Mouse (Mus musculus) C2C12 (cell line): Measurements from ENCODE around the gene Rtraf. TPM values are rescaled to one million over a fixed set of nuclear protein-coding genes. Genes with fewer than 3 reads are reported as not detected.

ENCODE experiments used
- H3K27me3 ChIP-seq: one replicate; pipeline ENCODE4 v1.6.1; 2011; ENCODE audit not compliant: control insufficient read depth, insufficient read depth, insufficient read length
- H3K36me3 ChIP-seq: one replicate; pipeline ENCODE4 v1.6.1; 2011; ENCODE audit not compliant: control insufficient read depth, insufficient read depth
- H3K4me3 ChIP-seq: one replicate; pipeline ENCODE4 v1.5.1; 2011; ENCODE audit warnings: mild to moderate bottlenecking, control low read depth; ENCODE audit not compliant: poor library complexity, insufficient read depth, severe bottlenecking
- H3K79me2 ChIP-seq: one replicate; pipeline ENCODE4 v1.6.1; 2011; ENCODE audit not compliant: control insufficient read depth, insufficient read depth
- H3K79me3 ChIP-seq: one replicate; pipeline ENCODE4 v1.6.1; 2011; ENCODE audit warnings: low read depth, control low read depth
- H3ac ChIP-seq: one replicate; pipeline ENCODE3; 2011; ENCODE audit warnings: low read depth; ENCODE audit not compliant: control insufficient read depth, insufficient read length
- CEBPB ChIP-seq: IDR thresholded peaks from one replicate; pipeline ENCODE4 v1.6.1; 2011; ENCODE audit warnings: low read depth, mild to moderate bottlenecking, control low read depth, moderate library complexity
- CTCF ChIP-seq: IDR thresholded peaks from one replicate; pipeline ENCODE4 v1.5.1; 2011; ENCODE audit not compliant: control insufficient read depth, insufficient read depth, insufficient read length
- FOSL1 ChIP-seq: IDR thresholded peaks from one replicate; pipeline ENCODE4 v1.8.0; 2011; ENCODE audit warnings: mild to moderate bottlenecking, low read length; ENCODE audit not compliant: poor library complexity, insufficient read depth, severe bottlenecking
- MAX ChIP-seq: IDR thresholded peaks from one replicate; pipeline ENCODE4 v1.6.1; 2011; ENCODE audit warnings: mild to moderate bottlenecking, control low read depth
- MYOD1 ChIP-seq: IDR thresholded peaks from one replicate; pipeline ENCODE4 v1.6.1; 2011; ENCODE audit warnings: low read depth; ENCODE audit not compliant: control insufficient read depth, insufficient read length
- MYOG ChIP-seq: IDR thresholded peaks from one replicate; pipeline ENCODE4 v1.6.1; 2011; ENCODE audit not compliant: control insufficient read depth, insufficient read length; ENCODE audit errors: extremely low read depth
- USF1 ChIP-seq: IDR thresholded peaks from one replicate; pipeline ENCODE4 v1.6.1; 2011; ENCODE audit warnings: low read depth, mild to moderate bottlenecking, control low read depth, moderate library complexity
- polyA plus RNA-seq: library from polyadenylated mRNA; unstranded; fragments of >200 nt; fragmentation: generic; extraction: Trizol; gene quantifications from one replicate; pipeline ENCODE4 v1.2.1, GENCODE M21; 2012; ENCODE audit warnings: missing spikeins

Rtraf gene
- polyA plus RNA-seq, 1 experiment: 115 TPM

GRCm38 (mm10) chr14:19858808-19859776, 35.5 kb upstream of the Rtraf start:
- Histone ChIP-seq H3K36me3 (no peaks in the 10 kb centered on the region), H3K79me3 (no peaks in the 10 kb centered on the region), H3ac (no peak overlapping the region), H3K79me2 (no peaks in the 10 kb centered on the region), H3K27me3 (no peaks in the 10 kb centered on the region), H3K4me3 (no peak overlapping the region)
- no peak for TF ChIP-seq MYOG
- no peak for TF ChIP-seq MAX
- TF ChIP-seq FOSL1: no peak
- no peak for TF ChIP-seq MYOD1
- no peak for TF ChIP-seq USF1
- TF ChIP-seq CTCF: no peak
- TF ChIP-seq CEBPB: no peak

- H3K36me3 ChIP-seq: no peaks in the 10 kb centered on the region
- H3K4me3 ChIP-seq: no peak overlapping the region
- TF ChIP-seq MYOD1 (no peak), FOSL1 (no peak), MYOG (no peak), USF1 (no peak), MAX (no peak), CTCF (no peak), CEBPB (no peak)
- peaks cover 4% of the 10 kb centered on the region for H3K27me3 ChIP-seq
- H3K79me2 ChIP-seq: no peaks in the 10 kb centered on the region
- no peaks in the 10 kb centered on the region for H3K79me3 ChIP-seq
- no peak overlapping the region for H3ac ChIP-seq
These were observed 34.7 kb upstream of the Rtraf start for GRCm38 (mm10) chr14:19858279-19858678.

- Histone ChIP-seq H3K79me3 (no peaks in the 10 kb centered on the region), H3K36me3 (no peaks in the 10 kb centered on the region), H3K27me3 (peaks cover 9% of the 10 kb centered on the region), H3K79me2 (no peaks in the 10 kb centered on the region), H3ac (no peak overlapping the region), H3K4me3 (no peak overlapping the region)
- TF ChIP-seq MYOD1 (no peak), MYOG (no peak), CTCF (no peak), FOSL1 (no peak), USF1 (no peak), CEBPB (no peak), MAX (no peak)
These were observed 29.8 kb upstream of the Rtraf start for GRCm38 (mm10) chr14:19853471-19853870.

GRCm38 (mm10) chr14:19839600-19840332, 16.1 kb upstream of the Rtraf start:
- H3K27me3 ChIP-seq: no peaks in the 10 kb centered on the region
- H3K79me3 ChIP-seq: no peaks in the 10 kb centered on the region
- H3ac ChIP-seq: no peak overlapping the region
- H3K36me3 ChIP-seq: no peaks in the 10 kb centered on the region
- H3K79me2 ChIP-seq: no peaks in the 10 kb centered on the region
- no peak for TF ChIP-seq MYOG
- TF ChIP-seq MYOD1: no peak
- no peak for TF ChIP-seq FOSL1
- TF ChIP-seq CTCF: no peak
- no peak overlapping the region for H3K4me3 ChIP-seq

- no peaks in the 10 kb centered on the region for H3K36me3 ChIP-seq
- TF ChIP-seq CEBPB (no peak), MYOG (no peak), CTCF (no peak), USF1 (no peak), FOSL1 (no peak), MYOD1 (no peak), MAX (no peak)
- no peak overlapping the region for H3ac ChIP-seq
- H3K4me3 ChIP-seq: no peak overlapping the region
- no peaks in the 10 kb centered on the region for H3K79me3 ChIP-seq
- H3K79me2 ChIP-seq: no peaks in the 10 kb centered on the region
- H3K27me3 ChIP-seq: peaks cover 6% of the 10 kb centered on the region
These were observed 12.7 kb upstream of the Rtraf start for GRCm38 (mm10) chr14:19836289-19836688.
